Mouse (Mus musculus): ENCODE results near the gene Map3k7. TPM values are rescaled to one million over a fixed set of nuclear protein-coding genes. Genes with fewer than 3 reads are reported as not detected.

The Map3k7 gene
- total RNA-seq, 2 experiments from 2014 or later, result 34.4 to 53.7 TPM

DNA sequence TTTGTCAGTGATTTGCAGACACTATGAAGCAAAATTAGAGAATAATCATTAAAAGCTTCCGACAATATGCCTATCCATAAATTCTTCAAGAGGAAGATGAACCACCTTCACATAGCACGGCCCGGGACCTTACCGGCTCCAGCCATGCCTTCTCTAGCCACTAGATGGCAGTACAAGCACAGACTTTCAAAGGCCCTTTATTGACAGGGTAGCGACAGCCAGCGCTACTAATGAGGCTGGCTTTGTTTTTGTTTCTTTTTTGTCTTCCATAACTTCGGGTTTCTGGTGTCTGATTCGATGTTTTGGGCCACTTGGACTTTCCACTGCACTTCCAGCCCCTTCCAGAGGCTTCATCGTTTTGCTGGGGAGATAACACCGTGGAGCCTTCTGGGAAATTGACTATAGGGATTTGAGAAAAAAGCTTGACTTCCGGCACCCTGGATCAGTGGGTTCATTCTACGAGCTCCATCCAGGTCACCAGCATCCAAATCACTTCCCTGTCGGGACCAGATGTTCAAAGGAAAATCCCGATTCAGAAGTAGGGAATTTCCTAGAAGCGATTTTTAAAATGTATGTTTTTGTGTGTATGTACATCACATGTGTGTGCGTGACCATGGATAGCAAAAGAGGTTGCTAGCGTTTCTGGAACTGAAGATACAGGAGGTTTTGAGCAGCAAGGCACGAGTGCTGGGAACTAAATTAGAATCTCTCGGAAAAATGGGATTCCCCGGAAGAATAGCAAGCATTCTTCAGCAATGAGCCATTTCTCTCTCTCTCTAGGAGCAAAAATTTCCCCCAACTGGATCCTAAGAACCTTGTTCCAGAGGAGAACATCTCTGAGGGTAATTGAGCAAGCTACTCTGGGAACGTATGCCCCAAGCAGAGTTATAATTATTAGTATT, 91.5 kb downstream of the Map3k7 start:
- peak; percentile 83 for ATAC-seq (replicated peaks; ENCODE audit: low FRiP score, poor library complexity, severe bottlenecking)

DNA sequence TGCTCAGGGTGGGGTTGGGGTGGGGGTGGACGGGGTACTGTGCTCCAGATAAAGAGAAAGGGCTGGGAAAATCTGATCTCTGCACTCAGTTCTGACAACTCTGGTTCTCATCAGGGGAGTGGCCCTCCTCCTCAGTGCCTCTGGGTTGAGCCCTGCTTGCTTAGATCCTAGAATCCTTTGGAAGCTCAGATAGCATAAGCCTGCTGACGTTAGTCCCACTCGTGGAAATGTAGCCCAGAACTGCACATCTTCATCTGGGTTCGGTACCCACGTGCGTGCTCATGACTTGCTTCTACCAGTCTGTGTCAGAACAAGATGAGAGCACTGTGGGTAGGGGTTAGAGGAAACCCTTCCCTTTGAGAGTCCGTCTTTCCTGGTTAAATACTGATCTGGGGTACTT, 92.5 kb downstream of the Map3k7 start:
- no peak for ATAC-seq (replicated peaks; ENCODE audit: low FRiP score, poor library complexity, severe bottlenecking)

DNA sequence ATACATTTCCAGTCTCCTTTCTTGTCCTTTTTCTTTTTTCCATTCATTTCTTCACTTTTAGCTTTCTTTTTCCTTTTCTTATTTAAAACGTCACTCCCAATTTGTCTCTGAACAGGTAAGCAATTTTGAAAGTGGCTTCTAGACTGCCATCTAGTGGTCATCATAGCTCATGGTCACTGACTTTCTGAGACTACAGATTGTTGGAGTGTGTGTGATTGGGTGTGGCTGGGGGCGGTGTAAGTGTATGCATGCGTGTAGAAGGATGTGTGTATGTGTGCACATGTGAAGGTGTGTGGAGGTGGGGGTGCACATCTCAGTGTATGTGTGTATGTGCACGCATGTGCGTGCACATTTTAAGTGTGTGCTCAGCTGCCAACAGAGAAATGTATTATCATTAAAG, 93.2 kb downstream of the Map3k7 start:
- 0 out of 2 replicates have a peak, but pooled peaks have one; percentile 23 for ATAC-seq (replicated peaks; ENCODE audit: low FRiP score, poor library complexity, severe bottlenecking)

DNA sequence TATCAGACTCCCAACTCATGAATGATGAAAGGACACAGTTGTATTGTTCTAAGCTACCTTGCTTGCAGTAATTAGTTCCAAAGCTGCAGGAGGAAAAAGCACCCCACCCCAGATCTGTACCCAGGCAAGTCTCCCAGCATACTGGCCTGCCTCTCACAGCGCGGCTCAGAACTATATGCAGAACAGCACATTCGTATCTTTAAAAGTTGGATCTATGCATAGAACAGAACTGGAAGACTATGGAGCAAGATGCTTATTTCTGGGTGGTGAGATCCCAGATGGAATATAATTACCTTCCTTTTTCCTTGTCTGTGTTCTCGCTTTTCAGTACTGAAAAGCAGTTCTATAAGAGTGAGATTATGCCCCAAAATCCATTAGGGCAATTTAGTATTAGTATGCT, 96.8 kb downstream of the Map3k7 start:
- ATAC-seq (replicated peaks; ENCODE audit: low FRiP score, poor library complexity, severe bottlenecking), result no peak

DNA sequence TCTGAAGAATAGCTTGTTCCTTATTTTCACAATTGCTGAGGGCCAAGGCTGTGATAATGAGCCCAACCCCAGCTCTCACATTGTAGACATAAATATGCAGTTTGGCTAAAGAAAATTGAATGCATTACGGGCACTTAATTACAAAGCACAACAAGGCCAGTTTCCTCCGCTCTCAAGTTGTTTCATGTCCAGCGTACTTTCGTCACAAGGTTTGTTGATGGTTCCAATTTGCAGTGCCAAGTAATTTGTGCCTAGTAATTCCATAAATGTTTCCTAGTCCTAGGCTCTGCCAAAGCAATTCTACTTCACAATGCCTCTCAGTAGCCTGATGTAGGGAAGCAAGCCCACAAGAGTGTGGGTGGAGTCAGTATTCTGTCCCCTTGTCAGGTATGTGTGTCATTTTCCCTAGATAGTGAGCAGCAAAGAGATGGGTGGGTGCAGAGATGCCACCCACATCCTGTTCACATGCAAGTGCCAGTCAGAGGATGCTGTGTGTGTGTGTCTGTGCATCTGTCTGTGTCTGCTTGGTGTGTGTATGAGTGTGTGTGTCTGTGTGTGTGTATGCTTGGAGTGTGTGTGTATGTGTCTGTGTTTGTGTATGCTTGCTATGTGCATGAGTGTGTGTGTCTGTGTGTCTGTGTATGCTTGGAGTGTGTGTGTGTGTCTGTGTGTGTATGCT, 98.6 kb downstream of the Map3k7 start:
- ATAC-seq (replicated peaks; ENCODE audit: low FRiP score, poor library complexity, severe bottlenecking), result no peak

DNA sequence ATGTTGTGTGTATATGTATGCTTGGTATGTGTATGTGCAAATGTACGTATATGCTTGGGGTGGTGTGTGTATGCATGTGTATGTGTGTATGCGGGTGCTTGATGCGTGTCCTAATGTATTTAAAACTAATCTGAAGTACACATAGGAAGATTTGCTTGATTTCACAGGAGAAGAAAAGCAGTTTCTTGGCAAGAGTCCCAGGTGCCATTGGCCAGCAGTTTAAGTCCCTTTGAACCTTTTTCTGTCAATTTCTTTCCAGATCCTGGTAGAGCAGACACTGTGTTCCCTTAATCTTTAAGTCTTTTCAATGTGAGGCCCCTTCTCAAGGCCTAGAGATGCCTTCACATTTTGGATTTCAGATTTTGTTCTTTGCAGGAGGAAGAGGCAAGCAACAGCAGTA, 99.4 kb downstream of the Map3k7 start:
- no peak for ATAC-seq (replicated peaks; ENCODE audit: low FRiP score, poor library complexity, severe bottlenecking)

Measured in erythroid progenitor cell, adult 5-6 weeks (primary cell).